Mouse (Mus musculus) spleen, adult 18-20 months (tissue): ENCODE measurements at regions not wholly inside any gene's neighbourhood (a gene's known extent, or its start where the extent isn't known, plus 50 kb on each side); places are given as distances from the start of the nearest gene placed in this dataset.

Experiments
- DNase-seq, 2 experiments: peaks; one replicate each; pipeline ENCODE4 v3.0.0; 2022; ENCODE audit warnings: mixed read lengths in 2 of 2

- no peak for DNase-seq
Observed at GRCm38 (mm10) chr13:99057293-99057588, 72.9 kb upstream of the 1700024P04Rik start.

- DNase-seq = no peak
Observed at GRCm38 (mm10) chr13:99056432-99057292, 72.3 kb upstream of the 1700024P04Rik start.

GRCm38 (mm10) chr13:99055609-99056321, 71.4 kb upstream of the 1700024P04Rik start:
- DNase-seq = no peak

GRCm38 (mm10) chr13:99052076-99052475, 67.7 kb upstream of the 1700024P04Rik start:
- DNase-seq = no peak

- DNase-seq = no peak
Observed at GRCm38 (mm10) chr13:99049699-99050098, 65.3 kb upstream of the 1700024P04Rik start.

GRCm38 (mm10) chr13:99048651-99049100, 64.3 kb upstream of the 1700024P04Rik start:
- DNase-seq = no peak

DNA sequence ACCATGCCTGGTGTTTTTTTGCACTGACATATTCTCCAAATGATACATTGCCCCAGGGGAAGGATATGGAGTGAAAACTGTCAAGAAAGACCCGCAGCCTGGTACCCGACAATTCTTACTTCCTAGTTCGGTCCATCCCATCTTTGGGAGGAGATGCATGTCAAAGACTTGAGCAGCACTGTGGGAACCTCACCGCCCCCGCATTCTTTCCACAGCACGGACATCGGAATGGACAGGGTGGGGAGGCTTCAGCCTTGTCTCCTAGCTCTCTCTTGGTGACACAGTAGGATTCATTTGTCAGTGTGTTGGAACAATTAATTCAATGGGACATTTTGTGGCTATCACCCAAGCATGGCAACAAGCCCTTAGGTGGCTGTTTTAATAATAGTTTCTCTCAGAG, 62.9 kb upstream of the 1700024P04Rik start:
- DNase-seq = no peak

- no peak for DNase-seq
Observed at GRCm38 (mm10) chr13:99046737-99047136, 62.4 kb upstream of the 1700024P04Rik start.

DNA sequence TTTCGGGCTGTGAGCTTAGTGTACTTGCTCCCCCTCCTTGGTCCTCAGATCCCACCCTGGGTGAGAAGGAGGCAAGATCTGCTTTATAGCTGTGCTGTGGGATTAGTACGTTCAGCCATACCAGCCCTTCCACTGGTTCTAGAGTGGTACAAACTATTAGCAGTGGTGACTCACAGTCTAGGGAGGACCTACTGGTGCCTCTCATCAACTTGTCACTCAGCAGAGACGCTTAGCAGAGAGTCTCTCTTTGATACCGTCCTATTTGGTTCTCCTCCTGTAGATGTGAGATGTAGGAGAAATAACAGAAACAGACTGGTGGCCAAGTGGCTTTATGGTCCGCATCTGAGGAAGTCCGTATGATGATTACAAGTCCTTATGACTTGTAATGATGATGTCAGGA, 57.7 kb upstream of the 1700024P04Rik start:
- DNase-seq = no peak

DNA sequence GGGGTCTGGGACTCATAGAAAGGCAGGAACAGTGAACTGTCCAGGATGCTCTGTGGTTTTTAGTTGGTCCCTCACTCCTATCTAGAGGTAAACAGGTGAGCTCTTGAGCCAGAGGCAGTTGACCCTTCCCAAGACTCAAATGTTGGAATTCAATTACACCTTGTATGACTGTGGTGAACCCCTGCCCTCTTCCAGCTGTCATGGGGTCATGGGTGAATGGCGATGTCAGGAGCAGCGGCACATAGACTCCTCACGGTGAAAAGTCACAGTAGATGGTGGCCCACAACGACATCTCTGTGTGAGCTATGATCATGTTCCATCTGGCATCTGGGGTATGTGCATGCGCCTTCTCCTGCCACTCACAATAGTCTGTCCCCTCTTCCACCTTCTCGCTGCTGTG, 56.9 kb upstream of the 1700024P04Rik start:
- DNase-seq = no peak

GRCm38 (mm10) chr13:99040846-99041245, 56.5 kb upstream of the 1700024P04Rik start:
- no peak for DNase-seq

GRCm38 (mm10) chr13:99040171-99040570, 55.8 kb upstream of the 1700024P04Rik start:
- DNase-seq = no peak

DNA sequence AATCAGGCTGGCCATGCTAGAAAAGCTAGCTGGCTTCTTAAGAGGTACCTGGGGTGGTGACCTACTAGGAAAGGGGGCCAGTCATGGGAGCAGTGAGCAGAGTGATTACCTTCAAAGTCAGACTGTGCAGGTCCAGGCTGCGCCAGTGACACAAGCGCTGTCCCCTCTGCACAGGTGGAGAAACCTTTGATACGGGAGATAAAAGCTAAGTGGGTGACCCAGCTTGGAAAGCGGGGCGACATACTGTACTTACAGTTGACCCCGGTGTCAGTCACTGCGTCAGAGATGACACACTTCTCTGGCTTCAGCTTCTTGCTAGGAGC, 54.7 kb upstream of the 1700024P04Rik start:
- DNase-seq = no peak

GRCm38 (mm10) chr13:99038198-99039062, 54.1 kb upstream of the 1700024P04Rik start:
- DNase-seq = no peak

DNA sequence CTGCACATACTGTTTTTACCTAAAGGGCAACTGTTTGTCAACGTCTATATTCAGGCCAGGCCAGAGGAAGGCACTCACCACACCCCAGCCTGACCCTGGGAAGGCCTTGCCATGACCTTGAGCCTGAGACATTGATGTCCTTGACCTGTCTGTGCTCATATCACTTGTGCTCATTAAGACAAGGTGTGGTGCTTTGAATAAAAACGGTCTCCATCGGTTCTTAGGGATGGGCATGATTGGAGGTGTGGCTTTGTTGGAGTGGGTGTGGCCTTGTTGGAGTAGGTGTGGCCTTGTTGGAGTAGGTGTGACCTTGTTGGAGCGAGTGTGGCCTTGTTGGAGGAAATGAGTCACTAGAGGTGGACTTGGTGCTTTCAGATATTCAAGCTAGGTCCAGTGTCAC, 52.8 kb upstream of the 1700024P04Rik start:
- DNase-seq = no peak
